Mouse (Mus musculus) 416B (cell line): ENCODE results near the gene Mydgf.
A peak's percentile ranks its signal among the peaks of the same experiment; 100 is the strongest.

Experiments used
- DNase-seq: peaks from one replicate; pipeline ENCODE4 v3.0.0; 2011; ENCODE audit warnings: low read depth

The Mydgf gene

DNA sequence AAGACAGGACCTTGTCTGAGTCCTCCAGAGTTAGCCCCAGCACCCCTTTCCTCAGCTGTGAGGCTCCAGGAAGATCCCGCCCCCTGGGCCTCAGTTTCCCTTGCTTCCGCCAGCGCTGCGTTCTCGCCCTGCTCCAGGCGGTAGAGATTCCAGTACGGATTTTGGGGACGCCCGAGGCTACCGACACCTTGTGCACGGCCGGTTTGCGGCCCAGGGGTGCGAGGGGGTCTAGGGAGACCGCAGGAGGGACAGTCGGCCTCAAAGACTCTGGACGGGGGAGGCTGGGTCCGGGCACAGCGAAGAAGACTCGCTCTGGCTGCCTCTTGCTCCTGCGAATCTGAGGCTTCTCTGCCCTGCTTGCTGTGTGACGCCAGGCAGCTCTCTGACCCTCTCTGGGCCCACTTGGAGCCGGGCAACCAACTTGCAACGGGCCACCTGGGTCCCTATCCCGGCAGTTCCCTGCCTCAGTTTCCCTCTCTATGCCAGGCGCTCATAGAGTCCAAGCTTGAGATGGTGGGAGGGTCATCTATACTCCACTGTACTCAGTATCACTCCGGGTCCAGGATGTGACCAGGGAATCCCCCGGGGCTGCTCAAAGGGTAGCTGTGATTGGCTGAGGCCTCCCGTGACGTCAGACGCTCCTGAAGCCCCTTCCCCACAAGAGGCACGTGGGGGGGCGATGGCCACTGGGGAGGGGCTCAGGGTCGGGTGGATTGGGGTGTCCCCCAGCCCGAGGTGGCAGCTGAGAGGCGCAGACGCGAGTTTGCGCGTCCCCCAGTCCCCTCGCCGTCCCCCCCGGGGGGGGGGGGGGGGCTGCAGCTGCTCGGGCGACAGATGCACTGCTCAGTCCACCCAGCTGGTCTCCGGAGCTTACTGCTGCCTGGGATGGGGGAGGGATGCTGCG lies 41.8 kb downstream of the Mydgf start:
- DNase-seq, result no peak

DNA sequence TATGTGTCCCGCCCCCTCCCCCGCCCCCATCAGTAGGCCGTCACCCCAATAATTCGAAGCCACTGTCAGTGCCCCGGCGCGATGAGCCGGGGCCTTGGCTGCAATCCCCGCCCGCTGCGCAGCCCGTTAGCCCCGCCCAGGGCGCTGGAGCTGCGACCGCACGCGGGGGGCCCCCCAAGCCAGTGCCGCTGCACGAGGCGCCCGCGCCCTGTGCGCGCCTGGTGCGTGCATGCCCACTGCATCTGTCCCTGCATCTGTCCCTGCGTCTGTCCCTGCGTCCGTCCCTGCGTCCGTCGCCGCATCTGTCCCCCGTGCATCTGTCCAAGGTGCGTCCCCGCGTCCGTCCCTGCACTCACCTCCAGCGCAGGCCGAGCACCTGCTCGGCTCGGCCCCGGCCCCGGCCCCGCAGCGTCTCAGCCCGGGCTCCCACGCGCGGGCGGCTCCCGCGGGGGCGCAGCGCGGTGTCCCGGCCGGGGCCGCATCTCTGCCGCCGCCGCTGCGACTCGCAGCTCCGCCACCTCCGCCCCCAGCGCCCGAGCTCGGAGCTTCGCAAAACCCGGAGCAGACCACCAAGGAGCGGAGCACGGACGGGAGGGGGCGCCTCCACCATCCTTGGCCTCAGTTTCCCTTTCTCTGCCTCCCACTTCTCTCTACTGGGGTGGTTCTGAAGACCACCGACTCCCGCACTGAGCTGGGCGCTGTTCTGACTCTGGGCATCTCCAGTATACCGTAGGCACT lies 43.7 kb downstream of the Mydgf start, which contains the start of gene Sema6b:
TSS of gene Sema6b (minus strand) at position 486 of the 738 bp plus-strand sequence.
- no peak for DNase-seq

DNA sequence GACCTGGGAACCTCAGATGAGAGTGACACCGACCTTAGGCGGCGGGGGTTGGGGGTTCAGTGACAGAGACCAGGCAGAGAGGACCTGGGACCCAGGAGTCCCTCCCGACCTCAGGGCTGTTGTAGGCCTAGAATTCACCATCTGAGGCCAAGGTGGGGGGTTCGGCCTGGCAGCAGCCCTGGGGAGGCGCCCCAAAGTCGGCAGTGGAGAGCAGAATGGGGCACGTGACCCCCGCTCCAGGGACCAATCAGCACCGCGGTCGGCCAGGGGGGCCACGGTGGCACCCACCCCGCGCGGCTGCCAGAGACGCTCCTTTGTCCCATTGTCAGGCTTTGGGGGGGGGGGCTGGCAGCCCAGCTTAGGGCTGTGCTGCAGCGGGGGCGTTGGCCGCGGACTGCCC lies 44.4 kb downstream of the Mydgf start:
- no peak for DNase-seq

DNA sequence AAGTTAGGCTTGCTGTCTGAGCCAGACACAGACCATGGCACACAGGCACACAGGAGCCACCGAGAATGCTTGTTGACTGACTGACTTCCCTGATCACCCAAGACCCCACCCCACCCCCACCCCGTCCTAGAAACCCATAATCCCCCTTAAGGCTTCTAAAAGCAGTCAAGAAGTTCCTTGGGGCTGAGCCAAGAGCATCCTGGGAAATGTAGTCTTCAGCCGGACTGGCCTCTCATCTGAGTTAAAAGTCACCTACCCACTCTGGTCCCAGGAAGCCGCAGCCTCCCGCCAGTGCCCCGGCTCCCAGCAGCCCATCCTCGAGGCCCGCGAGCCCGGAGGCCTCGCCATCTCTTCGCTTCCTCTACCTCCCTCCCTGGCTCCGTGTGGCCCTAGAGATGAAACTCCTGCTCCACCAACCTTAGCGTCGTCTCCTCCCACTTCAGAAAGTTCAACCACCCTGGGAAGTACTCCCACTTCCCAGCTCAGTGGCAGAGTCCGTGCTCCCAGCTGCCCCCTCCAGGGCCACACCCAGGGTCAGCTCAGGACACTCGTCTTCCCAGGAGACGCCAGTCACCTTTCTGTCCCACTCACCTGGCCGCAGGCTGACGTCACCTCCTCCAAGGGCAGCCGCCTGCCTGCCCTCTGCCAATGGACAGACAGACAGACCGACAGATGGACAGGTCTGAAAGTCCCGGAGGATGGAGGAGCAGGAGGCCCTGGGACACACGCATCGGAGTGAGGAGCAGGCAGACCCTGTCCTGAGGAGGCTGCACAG lies 45.7 kb downstream of the Mydgf start:
- no peak for DNase-seq

DNA sequence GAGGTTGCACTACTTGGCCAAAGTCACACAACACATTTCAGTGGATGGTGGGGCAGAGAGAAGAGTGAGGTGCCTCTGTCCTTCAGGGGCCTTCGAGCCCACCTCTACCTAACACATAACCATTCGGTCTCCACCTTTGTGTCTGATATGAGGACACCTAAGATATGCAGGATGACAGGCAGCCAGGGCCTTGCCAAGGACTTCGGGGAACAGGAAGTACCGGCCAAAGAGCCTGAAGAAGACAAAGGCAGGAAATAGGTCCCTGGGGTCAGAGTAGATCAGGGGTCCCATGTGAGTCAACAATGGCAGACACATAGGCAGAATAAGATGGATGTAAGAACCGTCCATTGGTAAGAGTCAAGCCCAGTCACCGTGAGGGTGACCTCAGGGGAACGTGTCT lies 47.2 kb downstream of the Mydgf start:
- DNase-seq, result no peak

DNA sequence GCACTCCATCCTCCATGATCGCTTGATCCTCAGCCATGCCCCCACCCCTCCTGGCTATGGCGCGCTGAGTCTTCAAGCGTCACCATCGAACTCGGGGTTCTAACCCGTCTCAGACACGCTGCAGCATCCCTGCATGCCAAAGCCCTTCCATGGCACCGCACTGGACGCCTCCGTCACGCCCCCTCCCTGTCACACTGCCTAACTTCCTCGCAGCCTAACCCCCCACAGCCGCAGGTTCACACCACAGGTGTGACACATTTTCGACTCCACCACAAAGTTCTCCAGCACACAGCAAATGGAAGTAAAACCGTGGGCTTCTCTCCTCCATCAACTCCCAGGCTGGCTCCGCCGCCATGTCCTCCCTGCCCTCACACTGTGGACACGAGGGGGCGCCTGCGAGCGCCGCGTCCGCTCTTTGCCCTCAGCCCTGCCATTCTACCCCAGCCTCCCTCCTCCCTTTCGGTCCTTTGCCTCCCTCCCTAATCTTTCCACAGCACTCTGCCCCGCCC lies 49.2 kb downstream of the Mydgf start:
- DNase-seq, result peak; percentile 79

DNA sequence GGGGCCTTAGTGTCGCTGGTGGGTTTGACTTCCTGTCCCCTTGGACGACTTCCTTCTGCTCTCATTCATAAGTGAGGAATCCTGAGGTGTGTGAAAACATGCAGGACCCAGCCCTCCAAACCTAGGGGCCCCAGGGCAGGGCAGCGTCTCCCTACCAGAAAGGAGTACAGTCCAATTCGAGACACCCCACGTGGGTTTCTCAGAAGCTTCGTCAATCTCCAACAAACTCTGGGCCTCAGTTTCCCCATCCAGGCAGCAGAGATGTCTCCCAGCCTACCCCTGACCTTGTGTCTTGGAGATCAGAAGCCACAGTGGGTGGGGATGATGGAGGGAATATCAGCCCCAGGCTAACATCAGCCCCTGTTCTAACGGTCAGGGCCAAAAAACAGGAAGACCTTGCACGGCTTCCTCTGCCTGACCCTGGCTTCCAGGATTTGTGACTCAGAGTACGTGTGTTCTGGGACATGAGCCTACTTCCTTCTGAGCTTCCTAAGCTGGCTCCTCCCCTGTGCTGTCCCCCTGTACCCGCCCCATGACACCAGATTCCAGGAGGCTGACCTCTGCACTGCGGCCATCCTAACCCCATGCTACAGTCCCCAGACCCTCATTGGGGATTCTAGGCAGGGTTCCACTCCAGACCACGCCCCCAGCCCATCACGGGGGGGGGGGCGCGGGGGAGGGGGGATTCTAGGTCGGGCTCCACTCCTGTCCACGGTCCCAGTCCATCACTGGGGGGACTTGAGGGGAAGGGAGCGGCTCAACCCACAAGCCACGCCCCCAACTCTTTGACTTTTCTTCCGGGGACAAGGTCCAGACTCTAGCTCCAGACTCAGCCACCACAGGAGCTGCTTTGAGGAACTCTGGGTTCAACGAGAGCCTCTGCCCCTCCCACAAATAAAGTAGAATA lies 50.0 kb downstream of the Mydgf start:
- peak; percentile 98 for DNase-seq

DNA sequence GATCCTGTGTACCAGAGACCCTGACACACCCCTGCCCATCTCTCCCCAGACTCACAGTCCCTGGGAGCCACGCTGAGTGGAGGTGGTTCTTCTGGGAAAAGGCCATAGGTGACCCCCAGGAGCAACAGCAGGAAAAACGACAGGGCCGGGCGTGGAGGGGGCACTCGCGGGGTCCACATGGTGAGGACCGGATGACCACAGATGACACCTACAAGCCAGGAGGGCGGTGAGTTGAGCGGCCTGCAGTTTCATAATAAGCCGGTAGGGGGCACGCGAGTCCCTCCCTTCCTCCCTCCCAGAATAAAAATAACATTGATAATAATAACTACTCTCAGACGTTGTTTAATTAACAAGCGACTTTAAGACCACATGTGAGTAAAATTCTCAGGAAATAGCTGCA lies 51.1 kb downstream of the Mydgf start:
- peak; percentile 82 for DNase-seq

DNA sequence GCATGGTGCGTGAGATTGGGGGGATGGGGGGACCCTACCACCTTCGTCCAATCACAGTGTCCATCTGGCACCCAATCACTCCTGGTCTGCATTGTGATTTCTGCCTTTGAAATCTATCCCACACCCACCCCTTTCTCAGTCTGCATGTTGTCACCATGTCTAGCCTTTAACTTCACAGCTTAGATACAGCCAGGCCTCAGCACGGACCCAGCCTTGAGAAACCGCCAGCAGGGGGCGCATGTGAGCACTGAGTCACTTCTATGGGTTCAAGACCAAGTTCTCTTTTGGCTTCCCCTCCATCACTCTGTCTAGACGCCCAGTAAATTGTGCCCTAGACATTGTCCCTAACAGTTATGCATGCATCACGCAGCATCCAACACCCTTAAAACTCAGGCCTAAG lies 51.9 kb downstream of the Mydgf start:
- DNase-seq, result peak; percentile 80

DNA sequence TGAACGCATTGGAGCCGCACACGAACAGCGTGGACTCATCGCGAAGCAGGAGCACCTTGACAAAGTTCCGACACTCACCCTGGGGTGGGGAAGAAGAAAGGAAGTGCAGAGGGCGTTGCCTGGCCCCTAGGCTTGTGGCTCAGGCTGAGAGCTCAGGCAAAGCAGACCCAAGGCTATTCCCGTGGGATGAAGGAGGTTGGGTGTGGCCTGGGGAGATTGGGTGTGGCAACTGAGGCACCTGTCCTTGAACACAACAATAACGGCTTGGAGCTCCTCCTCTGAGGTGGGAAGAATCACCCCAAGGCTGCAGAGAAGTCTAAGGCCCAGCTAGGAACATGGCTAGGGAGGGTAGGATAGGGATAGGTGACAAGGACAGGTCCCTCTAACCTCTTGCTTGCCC lies 52.6 kb downstream of the Mydgf start:
- DNase-seq, result no peak

DNA sequence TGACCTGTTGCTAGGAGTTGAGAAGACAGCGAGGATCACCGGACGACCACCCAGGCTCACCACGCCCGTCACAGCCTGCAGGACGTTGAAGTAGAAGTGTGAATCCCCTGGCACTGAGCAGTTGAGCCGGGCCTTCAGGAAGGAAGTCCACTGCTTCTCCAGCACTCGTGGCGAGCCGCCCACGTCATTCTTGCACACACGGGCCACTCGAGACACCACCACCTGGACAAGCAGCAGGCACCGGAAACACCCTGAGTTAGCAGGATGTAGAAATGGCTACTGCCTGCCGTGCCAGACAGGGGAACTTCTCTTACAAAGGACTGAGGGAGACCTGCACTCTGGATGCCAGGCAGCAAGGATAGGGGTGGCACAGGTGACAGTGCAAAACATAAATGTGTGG lies 55.5 kb downstream of the Mydgf start:
- no peak for DNase-seq

DNA sequence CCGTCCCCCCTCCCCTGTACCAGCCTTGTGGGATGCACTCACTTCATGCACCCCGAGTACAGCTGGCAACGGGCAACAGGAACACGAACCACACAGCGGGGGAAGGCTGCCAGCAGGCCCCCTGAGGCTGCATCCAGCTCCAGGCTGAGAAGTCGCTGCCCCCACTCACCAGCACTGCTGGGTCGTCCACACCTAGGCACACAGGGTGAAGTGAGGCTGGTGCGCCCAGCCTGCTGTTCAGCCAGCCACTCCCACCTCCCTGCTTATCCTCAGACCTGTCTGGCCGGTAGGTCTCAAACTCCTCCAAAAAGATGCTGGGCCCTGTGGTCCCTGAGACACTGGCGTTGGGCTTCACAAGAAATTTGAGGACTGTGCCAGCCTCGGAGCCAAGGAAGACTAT lies 57.5 kb downstream of the Mydgf start:
- DNase-seq, result no peak
